In genomic region chr11:35601652-35602240, GRCm38 (mm10) we compare ENCODE assay signal across 10 mouse cellular contexts.
A peak's percentile ranks its signal among the peaks of the same experiment; 100 is the strongest.
DNase-seq lines count a peak whose midpoint lies in the region; ATAC-seq and TF ChIP-seq lines count a peak whose summit lies in the region.
"Had no signal": no experiment of that assay in that cellular context is flagged by ENCODE, and none has a peak within 500 bp of the region (broad histone marks: within the 10 kb centered on the region; RNA-seq: fewer than 3 reads in every experiment).

No protein-coding gene starts in this region.

- no peaks in the 10 kb centered on the region for H3K27me3 ChIP-seq in cerebellum, adult 2 months (ENCODE audit: control insufficient read depth, insufficient read depth, low read length)
- H3K27me3 ChIP-seq in embryonic facial prominence, embryonic 14.5 days (replicated peaks; ENCODE audit: control insufficient read depth, insufficient read depth, low read length), result no peaks in the 10 kb centered on the region
- H3K27me3 ChIP-seq in midbrain, postnatal 0 days (ENCODE audit: insufficient read depth, low read length), result no peaks in the 10 kb centered on the region
- H3K27me3 ChIP-seq: lung, embryonic 15.5 days had no signal

- no peak for TF ChIP-seq POLR2A in cerebellum, adult 2 months (IDR thresholded peaks at IDR 0.05; ENCODE audit: borderline replicate concordance, insufficient read depth, low read length)

- H3K36me3 ChIP-seq in embryonic facial prominence, embryonic 14.5 days (ENCODE audit: control insufficient read depth, insufficient read depth, low read length), result 0 out of 2 replicates have a peak, but pooled peaks cover 10% of the 10 kb centered on the region
- H3K36me3 ChIP-seq in midbrain, postnatal 0 days (ENCODE audit: insufficient read depth, low read length), result no peaks in the 10 kb centered on the region
- H3K36me3 ChIP-seq: lung, embryonic 15.5 days had no signal

- no peak for TF ChIP-seq CTCF in layer of hippocampus, adult 2 months (conservative IDR thresholded peaks at IDR 0.05)
- no peak for TF ChIP-seq CTCF in cerebellum, adult 2 months (IDR thresholded peaks at IDR 0.05; ENCODE audit: borderline replicate concordance, insufficient read depth, low read depth, low read length)
- TF ChIP-seq CTCF in midbrain, postnatal 0 days (IDR thresholded peaks at IDR 0.05), result no peak

- H3K9me3 ChIP-seq in embryonic facial prominence, embryonic 14.5 days (ENCODE audit: control insufficient read depth, low read length), result no peaks in the 10 kb centered on the region
- H3K9me3 ChIP-seq in midbrain, postnatal 0 days (ENCODE audit: low read length), result no peaks in the 10 kb centered on the region
- H3K9me3 ChIP-seq: lung, embryonic 15.5 days had no signal

- peaks cover 10% of the 10 kb centered on the region for H3K4me1 ChIP-seq in cerebellum, adult 2 months (ENCODE audit: control insufficient read depth, insufficient read depth, low read length)
- peaks cover 15% of the 10 kb centered on the region for H3K4me1 ChIP-seq in embryonic facial prominence, embryonic 14.5 days (ENCODE audit: control insufficient read depth, insufficient read depth, low read length)
- 0 out of 2 replicates have a peak, but pooled peaks cover 3% of the 10 kb centered on the region for H3K4me1 ChIP-seq in midbrain, postnatal 0 days (ENCODE audit: insufficient read depth, low read length)

- DNase-seq in layer of hippocampus, adult 2 months (ENCODE audit: low spot score in 2 of 2), result peak in 1 of 2 experiments; percentile 39
- DNase-seq in layer of hippocampus, postnatal 10 days (ENCODE audit: low spot score in 2 of 2), result no peak
- DNase-seq in cerebellum, adult 2 months, result peak; percentile 60 to 67
- no peak for DNase-seq in embryonic facial prominence, embryonic 14.5 days (ENCODE audit: low spot score)
- peak; percentile 53 for DNase-seq in midbrain, postnatal 0 days (ENCODE audit: low spot score)
- no peak for DNase-seq in ovary, postnatal 14 days (ENCODE audit: low spot score)
- DNase-seq in layer of hippocampus, adult 9-11 months, result no peak
- no peak for DNase-seq in B cell, adult 2 months
- DNase-seq: thymus, adult 18-20 months had no signal

- peak overlapping the region; percentile 79 for H3K27ac ChIP-seq in layer of hippocampus, adult 2 months
- no peak overlapping the region for H3K27ac ChIP-seq in cerebellum, adult 2 months (ENCODE audit: insufficient read depth, low read length)
- no peak overlapping the region for H3K27ac ChIP-seq in embryonic facial prominence, embryonic 14.5 days (replicated peaks; ENCODE audit: low read depth, low read length)
- no peak overlapping the region for H3K27ac ChIP-seq in midbrain, postnatal 0 days (ENCODE audit: low read depth, low read length)
- H3K27ac ChIP-seq: lung, embryonic 15.5 days had no signal

- no peak overlapping the region for H3K9ac ChIP-seq in embryonic facial prominence, embryonic 14.5 days (ENCODE audit: low read depth, low read length)
- H3K9ac ChIP-seq in midbrain, postnatal 0 days (replicated peaks; ENCODE audit: low read length, poor library complexity, severe bottlenecking), result no peak overlapping the region
- H3K9ac ChIP-seq: lung, embryonic 15.5 days had no signal

- no peak overlapping the region for H3K4me3 ChIP-seq in layer of hippocampus, adult 2 months
- H3K4me3 ChIP-seq in cerebellum, adult 2 months (replicated peaks; ENCODE audit: insufficient read depth, low read depth, low read length), result no peak overlapping the region
- H3K4me3 ChIP-seq in embryonic facial prominence, embryonic 14.5 days (ENCODE audit: low read depth, low read length), result no peak overlapping the region
- no peak overlapping the region for H3K4me3 ChIP-seq in midbrain, postnatal 0 days (ENCODE audit: low read depth, low read length)
- H3K4me3 ChIP-seq: lung, embryonic 15.5 days had no signal

- ATAC-seq in embryonic facial prominence, embryonic 14.5 days (ENCODE audit: low read depth), result peak; percentile 70
- no peak for ATAC-seq in midbrain, postnatal 0 days (ENCODE audit: low FRiP score)

- no peak overlapping the region for H3K4me2 ChIP-seq in embryonic facial prominence, embryonic 14.5 days (ENCODE audit: low read depth, low read length)
- H3K4me2 ChIP-seq in midbrain, postnatal 0 days (ENCODE audit: low read depth, low read length, poor library complexity, severe bottlenecking), result no peak overlapping the region
- H3K4me2 ChIP-seq: lung, embryonic 15.5 days had no signal

- 20% methylated on average over 10 of the region's 10 CpGs for WGBS in cerebellum, adult 2 months
- 40% methylated on average over 10 of the region's 10 CpGs for WGBS in embryonic facial prominence, embryonic 14.5 days
- WGBS in midbrain, postnatal 0 days, result 48% methylated on average over 10 of the region's 10 CpGs

Comparison
In these comparisons a context has a peak if more than half of its experiments do, and no peak if none do; other contexts are left out.
1. DNase-seq: peak in cerebellum, adult 2 months (2 of 2) and midbrain, postnatal 0 days (single experiment); none in layer of hippocampus, postnatal 10 days (0 of 2), embryonic facial prominence, embryonic 14.5 days (single experiment), ovary, postnatal 14 days (single experiment), layer of hippocampus, adult 9-11 months (single experiment) and B cell, adult 2 months (0 of 2).